Mouse (Mus musculus) ES-Bruce4 (cell line): ENCODE measurements around the gene Ccdc88c.

ENCODE experiments used
- EP300 ChIP-seq: IDR thresholded peaks from 2 replicates; pipeline ENCODE4 v1.6.1; 2011; ENCODE audit warnings: low read depth, low read length; ENCODE audit not compliant: insufficient read depth
- POLR2A ChIP-seq: IDR thresholded peaks from one replicate; pipeline ENCODE4 v1.8.1; 2011; ENCODE audit warnings: low read length; ENCODE audit not compliant: insufficient read depth

- TF ChIP-seq POLR2A (no peak), EP300 (no peak)
These were observed 128.0 kb downstream of the Ccdc88c start for GRCm38 (mm10) chr12:100900901-100901300.
